Mouse (Mus musculus): ENCODE measurements around the gene Atp2b4.

Gene Atp2b4

GRCm38 (mm10) chr1:133658878-133659277 lies 142.0 kb downstream of the Atp2b4 start:
- no peak for DNase-seq (ENCODE audit: low spot score in 2 of 2)

- no peak for DNase-seq (ENCODE audit: low spot score in 2 of 2)
Measured at GRCm38 (mm10) chr1:133656811-133657210, 144.0 kb downstream of the Atp2b4 start.

GRCm38 (mm10) chr1:133653033-133653432 lies 147.8 kb downstream of the Atp2b4 start:
- no peak for DNase-seq (ENCODE audit: low spot score in 2 of 2)

- DNase-seq (ENCODE audit: low spot score in 2 of 2), result no peak
Measured at GRCm38 (mm10) chr1:133650288-133651055, 150.4 kb downstream of the Atp2b4 start.

All from thymus, postnatal 10 days (tissue).